Mouse (Mus musculus): Measurements from ENCODE around the gene Smpd3. TPM values are rescaled to one million over a fixed set of nuclear protein-coding genes. Genes with fewer than 3 reads are reported as not detected.

The Smpd3 gene
- polyA plus RNA-seq, 1 experiment from 2014 or later = 46.7 TPM

- Histone ChIP-seq H3K36me3 (replicated peaks; ENCODE audit: control insufficient read depth, insufficient read depth) (no peaks in the 10 kb centered on the region), H3K9ac (no peak overlapping the region), H3K27me3 (ENCODE audit: control insufficient read depth, insufficient read depth, low read length) (no peaks in the 10 kb centered on the region), H3K4me1 (replicated peaks; ENCODE audit: control insufficient read depth, insufficient read depth, low read length) (no peaks in the 10 kb centered on the region), H3K9me3 (ENCODE audit: control insufficient read depth, low read length) (no peaks in the 10 kb centered on the region), H3K4me3 (replicated peaks; ENCODE audit: low read length) (no peak overlapping the region), H3K4me2 (replicated peaks) (no peak overlapping the region), H3K27ac (no peak overlapping the region)
- ATAC-seq (ENCODE audit: low FRiP score) = no peak
- DNase-seq (ENCODE audit: low spot score) = no peak
- WGBS = 73% methylated on average over 8 of the region's 8 CpGs
Observed at GRCm38 (mm10) chr8:106364278-106364677, 26.5 kb upstream of the Smpd3 start.

DNA sequence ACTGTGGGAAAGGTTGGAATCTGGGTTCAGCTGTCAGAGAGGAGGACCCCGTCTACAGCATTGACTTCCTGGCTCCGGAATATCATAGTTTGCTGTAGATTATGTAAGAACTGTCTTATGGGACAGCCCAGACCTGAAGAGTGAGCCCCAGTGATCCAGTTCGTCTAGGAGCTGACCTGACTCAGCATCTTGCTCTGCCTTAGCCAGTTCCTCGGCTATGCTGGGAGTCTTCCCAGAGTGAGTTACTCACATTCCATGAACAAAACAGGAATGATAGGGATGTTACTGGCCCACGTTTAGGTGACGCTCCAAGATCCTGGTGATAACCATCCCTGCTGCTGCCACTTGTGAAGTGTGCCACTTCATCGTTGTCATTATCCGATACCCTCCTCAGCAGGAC lies 25.5 kb upstream of the Smpd3 start:
- DNase-seq (ENCODE audit: low spot score) (no peak), ATAC-seq (ENCODE audit: low FRiP score) (no peak)
- no peak overlapping the region for H3K4me3 ChIP-seq (replicated peaks; ENCODE audit: low read length)
- H3K4me1 ChIP-seq (replicated peaks; ENCODE audit: control insufficient read depth, insufficient read depth, low read length) = no peaks in the 10 kb centered on the region
- H3K9me3 ChIP-seq (ENCODE audit: control insufficient read depth, low read length) = no peaks in the 10 kb centered on the region
- no peaks in the 10 kb centered on the region for H3K27me3 ChIP-seq (ENCODE audit: control insufficient read depth, insufficient read depth, low read length)
- H3K4me2 ChIP-seq (replicated peaks) = no peak overlapping the region
- H3K27ac ChIP-seq = no peak overlapping the region
- H3K9ac ChIP-seq = no peak overlapping the region
- H3K36me3 ChIP-seq (replicated peaks; ENCODE audit: control insufficient read depth, insufficient read depth) = no peaks in the 10 kb centered on the region
- 87% methylated on average over 8 of the region's 8 CpGs for WGBS

GRCm38 (mm10) chr8:106359650-106360338 lies 22.0 kb upstream of the Smpd3 start:
- no peak for ATAC-seq (ENCODE audit: low FRiP score)
- no peaks in the 10 kb centered on the region for H3K36me3 ChIP-seq (replicated peaks; ENCODE audit: control insufficient read depth, insufficient read depth)
- no peak overlapping the region for H3K9ac ChIP-seq
- DNase-seq (ENCODE audit: low spot score) = no peak
- no peak overlapping the region for H3K27ac ChIP-seq
- no peak overlapping the region for H3K4me3 ChIP-seq (replicated peaks; ENCODE audit: low read length)
- no peaks in the 10 kb centered on the region for H3K9me3 ChIP-seq (ENCODE audit: control insufficient read depth, low read length)
- H3K27me3 ChIP-seq (ENCODE audit: control insufficient read depth, insufficient read depth, low read length) = no peaks in the 10 kb centered on the region
- H3K4me2 ChIP-seq (replicated peaks) = no peak overlapping the region
- WGBS = 81% methylated on average over 4 of the region's 4 CpGs
- no peaks in the 10 kb centered on the region for H3K4me1 ChIP-seq (replicated peaks; ENCODE audit: control insufficient read depth, insufficient read depth, low read length)

- H3K4me1 ChIP-seq (replicated peaks; ENCODE audit: control insufficient read depth, insufficient read depth, low read length) = no peaks in the 10 kb centered on the region
- no peak overlapping the region for H3K27ac ChIP-seq
- H3K4me2 ChIP-seq (replicated peaks) = no peak overlapping the region
- DNase-seq (ENCODE audit: low spot score) = no peak
- no peaks in the 10 kb centered on the region for H3K36me3 ChIP-seq (replicated peaks; ENCODE audit: control insufficient read depth, insufficient read depth)
- H3K27me3 ChIP-seq (ENCODE audit: control insufficient read depth, insufficient read depth, low read length) = no peaks in the 10 kb centered on the region
- ATAC-seq (ENCODE audit: low FRiP score) = no peak
- 66% methylated on average over 2 of the region's 2 CpGs for WGBS
- H3K9ac ChIP-seq = no peak overlapping the region
- no peaks in the 10 kb centered on the region for H3K9me3 ChIP-seq (ENCODE audit: control insufficient read depth, low read length)
- H3K4me3 ChIP-seq (replicated peaks; ENCODE audit: low read length) = no peak overlapping the region
Observed at GRCm38 (mm10) chr8:106351135-106351534, 13.3 kb upstream of the Smpd3 start.

- Histone ChIP-seq H3K27ac (no peak overlapping the region), H3K27me3 (ENCODE audit: control insufficient read depth, insufficient read depth, low read length) (no peaks in the 10 kb centered on the region), H3K4me1 (replicated peaks; ENCODE audit: control insufficient read depth, insufficient read depth, low read length) (no peaks in the 10 kb centered on the region), H3K9me3 (ENCODE audit: control insufficient read depth, low read length) (no peaks in the 10 kb centered on the region), H3K4me2 (replicated peaks) (no peak overlapping the region), H3K4me3 (replicated peaks; ENCODE audit: low read length) (no peak overlapping the region), H3K36me3 (replicated peaks; ENCODE audit: control insufficient read depth, insufficient read depth) (no peaks in the 10 kb centered on the region), H3K9ac (no peak overlapping the region)
- 47% methylated on average over 11 of the region's 11 CpGs for WGBS
- DNase-seq (ENCODE audit: low spot score) = no peak
- ATAC-seq (ENCODE audit: low FRiP score) = no peak
Observed at GRCm38 (mm10) chr8:106349398-106349797, 11.6 kb upstream of the Smpd3 start.

DNA sequence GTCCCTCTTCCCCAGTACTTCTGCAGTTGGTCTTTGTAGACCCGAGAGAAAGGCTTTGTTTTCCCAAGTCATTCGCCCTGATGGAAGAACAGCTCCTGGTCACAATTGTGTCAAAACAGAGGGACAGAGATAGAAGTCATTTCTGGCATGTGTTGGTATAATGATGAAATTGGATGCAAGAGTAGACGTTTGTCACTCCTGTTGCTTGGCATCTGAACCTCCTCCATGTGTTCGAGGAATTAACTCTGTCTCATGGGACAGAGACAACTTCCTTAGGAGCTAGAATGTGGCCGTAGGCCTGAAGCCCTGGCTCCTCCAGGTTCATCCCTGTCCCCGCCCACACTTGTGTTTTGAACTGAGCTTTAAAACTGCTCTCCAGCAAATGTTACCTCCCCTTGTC lies 8.3 kb upstream of the Smpd3 start:
- Histone ChIP-seq H3K4me1 (replicated peaks; ENCODE audit: control insufficient read depth, insufficient read depth, low read length) (no peaks in the 10 kb centered on the region), H3K27me3 (ENCODE audit: control insufficient read depth, insufficient read depth, low read length) (no peaks in the 10 kb centered on the region), H3K4me3 (replicated peaks; ENCODE audit: low read length) (no peak overlapping the region), H3K36me3 (replicated peaks; ENCODE audit: control insufficient read depth, insufficient read depth) (no peaks in the 10 kb centered on the region), H3K9me3 (ENCODE audit: control insufficient read depth, low read length) (no peaks in the 10 kb centered on the region), H3K9ac (no peak overlapping the region), H3K27ac (no peak overlapping the region), H3K4me2 (replicated peaks) (no peak overlapping the region)
- ATAC-seq (ENCODE audit: low FRiP score) (no peak), DNase-seq (ENCODE audit: low spot score) (no peak)
- 76% methylated on average over 6 of the region's 6 CpGs for WGBS

DNA sequence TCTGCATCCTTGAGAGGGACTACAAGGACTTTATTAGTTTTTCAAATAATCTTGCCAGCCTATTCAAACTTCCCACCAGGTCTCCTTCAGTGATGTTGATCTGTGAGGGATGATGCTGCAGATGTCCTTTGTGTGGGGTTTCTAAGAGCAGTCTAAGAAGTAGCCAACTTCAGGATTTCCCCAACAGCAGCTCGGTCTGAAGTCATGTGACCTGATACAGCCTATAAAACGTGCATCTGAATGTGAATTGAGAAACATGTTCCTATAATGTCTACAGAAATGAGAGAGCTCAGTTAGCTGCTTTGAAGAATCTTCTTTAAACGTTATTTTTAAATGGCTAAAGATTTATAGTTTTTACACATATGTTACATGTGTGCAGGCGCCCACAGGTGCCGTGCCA lies 5.7 kb upstream of the Smpd3 start:
- ATAC-seq (ENCODE audit: low FRiP score) (no peak), DNase-seq (ENCODE audit: low spot score) (no peak)
- 74% methylated on average over 5 of the region's 5 CpGs for WGBS
- Histone ChIP-seq H3K36me3 (replicated peaks; ENCODE audit: control insufficient read depth, insufficient read depth) (no peaks in the 10 kb centered on the region), H3K4me1 (replicated peaks; ENCODE audit: control insufficient read depth, insufficient read depth, low read length) (peaks cover 7% of the 10 kb centered on the region), H3K9ac (no peak overlapping the region), H3K4me2 (replicated peaks) (no peak overlapping the region), H3K9me3 (ENCODE audit: control insufficient read depth, low read length) (no peaks in the 10 kb centered on the region), H3K27me3 (ENCODE audit: control insufficient read depth, insufficient read depth, low read length) (no peaks in the 10 kb centered on the region), H3K27ac (no peak overlapping the region), H3K4me3 (replicated peaks; ENCODE audit: low read length) (no peak overlapping the region)

GRCm38 (mm10) chr8:106342828-106343227 lies 5.0 kb upstream of the Smpd3 start:
- Histone ChIP-seq H3K9me3 (ENCODE audit: control insufficient read depth, low read length) (no peaks in the 10 kb centered on the region), H3K4me3 (replicated peaks; ENCODE audit: low read length) (no peak overlapping the region), H3K9ac (no peak overlapping the region), H3K36me3 (replicated peaks; ENCODE audit: control insufficient read depth, insufficient read depth) (no peaks in the 10 kb centered on the region), H3K27me3 (ENCODE audit: control insufficient read depth, insufficient read depth, low read length) (no peaks in the 10 kb centered on the region), H3K4me2 (replicated peaks) (no peak overlapping the region), H3K27ac (no peak overlapping the region), H3K4me1 (replicated peaks; ENCODE audit: control insufficient read depth, insufficient read depth, low read length) (peaks cover 8% of the 10 kb centered on the region)
- DNase-seq (ENCODE audit: low spot score) = no peak
- WGBS = 81% methylated on average over 7 of the region's 7 CpGs
- no peak for ATAC-seq (ENCODE audit: low FRiP score)

DNA sequence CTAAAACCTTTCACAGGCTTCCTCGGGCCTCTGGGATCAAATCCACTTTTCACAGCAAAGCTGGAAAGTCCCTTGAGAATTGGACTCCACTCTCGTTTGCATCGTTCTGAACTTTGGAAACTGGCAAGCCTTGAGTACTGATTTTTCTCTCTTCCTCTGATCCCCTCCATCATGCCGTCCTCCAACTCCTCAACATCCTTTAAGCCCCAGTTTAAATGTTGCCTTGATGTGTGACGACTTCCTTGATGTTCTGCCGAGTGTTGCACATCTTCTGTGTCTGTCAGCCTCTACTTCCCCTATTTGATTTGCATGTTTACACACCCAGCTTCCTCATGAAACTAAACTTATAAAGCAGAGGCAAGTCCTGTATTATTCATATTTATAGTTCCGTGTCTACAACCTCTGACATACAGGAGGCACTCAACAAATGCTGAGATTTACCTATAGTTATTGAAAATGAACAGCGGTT lies 987 bp upstream of the Smpd3 start:
- Histone ChIP-seq H3K27me3 (ENCODE audit: control insufficient read depth, insufficient read depth, low read length) (no peaks in the 10 kb centered on the region), H3K9ac (peak overlapping the region; percentile 59; the same call in 1 of the 2 replicates), H3K9me3 (ENCODE audit: control insufficient read depth, low read length) (no peaks in the 10 kb centered on the region), H3K27ac (no peak overlapping the region), H3K36me3 (replicated peaks; ENCODE audit: control insufficient read depth, insufficient read depth) (no peaks in the 10 kb centered on the region), H3K4me1 (replicated peaks; ENCODE audit: control insufficient read depth, insufficient read depth, low read length) (peaks cover 28% of the 10 kb centered on the region), H3K4me2 (replicated peaks) (peak overlapping the region; percentile 56), H3K4me3 (replicated peaks; ENCODE audit: low read length) (peak overlapping the region; percentile 79)
- 36% methylated on average over 8 of the region's 8 CpGs for WGBS
- ATAC-seq (ENCODE audit: low FRiP score) (no peak), DNase-seq (ENCODE audit: low spot score) (no peak)

DNA sequence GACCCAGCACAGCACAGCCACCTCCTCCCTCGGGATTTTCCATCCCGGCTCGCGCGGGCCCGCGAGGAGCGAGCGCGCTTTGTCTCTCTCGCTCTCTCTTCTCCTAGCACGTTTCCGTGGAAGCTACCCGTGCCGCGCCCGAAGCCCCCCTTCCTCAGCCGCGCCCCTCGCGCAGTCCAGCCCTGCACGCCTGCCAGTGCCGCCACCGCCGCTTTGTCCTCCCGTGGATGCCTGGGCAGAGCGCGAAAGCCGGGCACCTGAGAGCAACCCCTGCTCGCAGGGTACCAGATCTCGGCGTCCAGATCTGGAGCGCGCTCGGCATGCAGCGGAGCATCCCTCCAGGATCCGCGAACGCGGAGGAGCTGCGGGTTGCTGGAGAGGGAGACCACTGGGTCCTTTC lies 1.2 kb downstream of the Smpd3 start:
- H3K36me3 ChIP-seq (replicated peaks; ENCODE audit: control insufficient read depth, insufficient read depth) = no peaks in the 10 kb centered on the region
- peak overlapping the region; percentile 94 for H3K9ac ChIP-seq
- peaks cover 40% of the 10 kb centered on the region for H3K4me1 ChIP-seq (replicated peaks; ENCODE audit: control insufficient read depth, insufficient read depth, low read length)
- no peaks in the 10 kb centered on the region for H3K27me3 ChIP-seq (ENCODE audit: control insufficient read depth, insufficient read depth, low read length)
- peak overlapping the region; percentile 92 for H3K27ac ChIP-seq
- H3K4me2 ChIP-seq (replicated peaks) = peak overlapping the region; percentile 56
- ATAC-seq (ENCODE audit: low FRiP score) = peak; percentile 36; the same call in 1 of the 2 replicates
- under 1% methylated on average over 40 of the region's 41 CpGs for WGBS
- H3K9me3 ChIP-seq (ENCODE audit: control insufficient read depth, low read length) = no peaks in the 10 kb centered on the region
- peak overlapping the region; percentile 79 for H3K4me3 ChIP-seq (replicated peaks; ENCODE audit: low read length)
- DNase-seq (ENCODE audit: low spot score) = peak; percentile 72

All from hindbrain, embryonic 14.5 days (tissue).